Mouse (Mus musculus) ES-E14 (cell line): ENCODE measurements around the gene Sirt4.

ENCODE experiments used
- MAFK ChIP-seq: IDR thresholded peaks from 2 replicates; pipeline ENCODE4 v1.6.1; 2014; ENCODE audit warnings: mild to moderate bottlenecking, low read depth, low read length, inconsistent platforms; ENCODE audit not compliant: insufficient read depth
- ZC3H11A ChIP-seq: IDR thresholded peaks from 2 replicates; pipeline ENCODE4 v1.6.1; 2012; ENCODE audit warnings: low read depth, mild to moderate bottlenecking, inconsistent platforms, low read length, borderline replicate concordance
- ZNF384 ChIP-seq: IDR thresholded peaks from 2 replicates; pipeline ENCODE4 v1.6.1; 2012; ENCODE audit warnings: low read depth, low read length, inconsistent platforms

GRCm38 (mm10) chr5:115506454-115507201 lies 22.1 kb upstream of the Sirt4 start, which contains the start of gene Pxn:
- no peak for TF ChIP-seq MAFK
- no peak for TF ChIP-seq ZNF384
- TF ChIP-seq ZC3H11A: peak; percentile 33; the same call in 1 of the 2 replicates
